Mouse (Mus musculus) midbrain, embryonic 14.5 days (tissue): ENCODE measurements at regions not wholly inside any gene's neighbourhood (a gene's known extent, or its start where the extent isn't known, plus 50 kb on each side); places are given as distances from the start of the nearest gene placed in this dataset.

ENCODE experiments used
- ATAC-seq: fragments of 200-750 bp; cut with Nextera tagmentation; 2 replicates; pipeline ENCODE4 v1.8.0; 2017; ENCODE audit warnings: moderate number of reproducible peaks, moderate library complexity; ENCODE audit not compliant: low FRiP score, low TSS enrichment
- DNase-seq: peaks from one replicate; pipeline ENCODE4 v3.0.0-alpha.2; 2015
- H3K27ac ChIP-seq: fragments of 300-500 bp; sonication (generic); replicated peaks from 2 replicates; pipeline ENCODE4 v1.5.1; 2014; ENCODE audit warnings: mild to moderate bottlenecking, low read depth, low read length, moderate library complexity
- H3K27me3 ChIP-seq: fragments of 300-500 bp; sonication (generic); 2 replicates; pipeline ENCODE4 v1.6.1; 2014; ENCODE audit warnings: low read length, control low read depth, mixed read lengths; ENCODE audit not compliant: control insufficient read depth, insufficient read depth
- H3K36me3 ChIP-seq: fragments of 300-500 bp; sonication (generic); 2 replicates; pipeline ENCODE4 v1.6.1; 2014; ENCODE audit warnings: low read length, control low read depth; ENCODE audit not compliant: control insufficient read depth, insufficient read depth
- H3K4me1 ChIP-seq: fragments of 300-500 bp; sonication (generic); 2 replicates; pipeline ENCODE4 v1.6.1; 2014; ENCODE audit warnings: mild to moderate bottlenecking, antibody characterized with exemption, low read length, control low read depth; ENCODE audit not compliant: control insufficient read depth, insufficient read depth
- H3K4me2 ChIP-seq: fragments of 300-500 bp; sonication (generic); 2 replicates; pipeline ENCODE4 v1.6.1; 2014; ENCODE audit warnings: mild to moderate bottlenecking, low read length, moderate library complexity
- H3K4me3 ChIP-seq: fragments of 300-500 bp; sonication (generic); replicated peaks from 2 replicates; pipeline ENCODE4 v1.5.1; 2014; ENCODE audit warnings: low read depth, low read length
- H3K9ac ChIP-seq: fragments of 300-500 bp; sonication (generic); replicated peaks from 2 replicates; pipeline ENCODE4 v1.6.1; 2014; ENCODE audit warnings: mild to moderate bottlenecking, low read length, moderate library complexity
- H3K9me3 ChIP-seq: fragments of 300-500 bp; sonication (generic); 2 replicates; pipeline ENCODE4 v1.6.1; 2016; ENCODE audit warnings: low read length, control low read depth, mixed read lengths; ENCODE audit not compliant: control insufficient read depth
- WGBS: fragments of 180-500 bp; shearing (Covaris S2); extraction: QIAGEN DNeasy Blood & Tissue Kit; methylation state at CpG from one replicate; pipeline ENCODE4 v1.1.7; 2014; 5-methylcytosine and 5-hydroxymethylcytosine counted together

DNA sequence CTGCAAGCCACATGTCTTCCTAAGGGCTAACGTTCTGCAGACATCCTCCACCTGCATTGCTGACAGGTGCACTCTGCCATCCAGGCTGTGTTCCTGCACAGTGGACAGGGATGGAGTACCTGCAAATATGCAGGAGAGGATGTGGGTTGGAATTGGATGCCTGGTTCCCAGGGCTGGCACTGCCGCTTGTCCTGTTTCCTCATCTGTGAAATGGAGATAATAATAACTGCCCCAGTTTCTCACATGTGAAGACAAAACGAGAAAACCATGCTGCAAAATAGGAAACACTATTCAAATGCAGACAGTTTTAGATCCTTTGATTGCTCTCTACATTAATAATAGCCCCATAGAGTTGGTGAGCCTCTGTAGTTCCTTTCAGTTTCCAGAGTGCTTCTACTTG, 229.4 kb upstream of the Hs3st4 start:
- ATAC-seq (no peak), DNase-seq (no peak)
- H3K4me1 ChIP-seq = no peaks in the 10 kb centered on the region
- H3K4me2 ChIP-seq = no peak overlapping the region
- no peak overlapping the region for H3K9ac ChIP-seq
- H3K9me3 ChIP-seq = no peaks in the 10 kb centered on the region
- no peaks in the 10 kb centered on the region for H3K36me3 ChIP-seq
- no peak overlapping the region for H3K4me3 ChIP-seq
- H3K27ac ChIP-seq = no peak overlapping the region
- no peaks in the 10 kb centered on the region for H3K27me3 ChIP-seq
- 85% methylated on average over 3 of the region's 3 CpGs for WGBS

DNA sequence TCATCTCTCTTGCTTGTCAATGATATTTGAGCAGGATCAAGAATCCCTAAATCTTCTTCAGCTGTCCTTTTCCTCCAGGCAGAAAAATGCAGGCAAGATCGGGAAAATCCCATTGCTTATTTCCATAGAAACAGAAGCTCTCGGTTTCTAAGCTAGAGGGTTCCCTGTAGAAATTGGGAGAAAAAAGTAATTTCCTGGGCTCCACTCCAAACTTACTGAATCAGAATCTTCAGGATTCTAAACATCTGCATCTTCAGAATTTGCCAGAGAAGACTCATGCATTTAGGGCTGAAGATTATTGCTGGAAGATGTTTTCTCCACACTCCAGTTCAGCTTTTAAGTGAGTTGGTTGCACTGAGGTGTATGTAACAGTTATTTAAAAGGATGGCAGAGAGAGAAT, 187.6 kb upstream of the Hs3st4 start:
- no peak overlapping the region for H3K27ac ChIP-seq
- 79% methylated on average over 2 of the region's 2 CpGs for WGBS
- DNase-seq = no peak
- no peak overlapping the region for H3K9ac ChIP-seq
- H3K4me2 ChIP-seq = no peak overlapping the region
- H3K36me3 ChIP-seq = no peaks in the 10 kb centered on the region
- H3K4me1 ChIP-seq = no peaks in the 10 kb centered on the region
- no peak for ATAC-seq
- no peaks in the 10 kb centered on the region for H3K9me3 ChIP-seq
- H3K4me3 ChIP-seq = no peak overlapping the region
- no peaks in the 10 kb centered on the region for H3K27me3 ChIP-seq

DNA sequence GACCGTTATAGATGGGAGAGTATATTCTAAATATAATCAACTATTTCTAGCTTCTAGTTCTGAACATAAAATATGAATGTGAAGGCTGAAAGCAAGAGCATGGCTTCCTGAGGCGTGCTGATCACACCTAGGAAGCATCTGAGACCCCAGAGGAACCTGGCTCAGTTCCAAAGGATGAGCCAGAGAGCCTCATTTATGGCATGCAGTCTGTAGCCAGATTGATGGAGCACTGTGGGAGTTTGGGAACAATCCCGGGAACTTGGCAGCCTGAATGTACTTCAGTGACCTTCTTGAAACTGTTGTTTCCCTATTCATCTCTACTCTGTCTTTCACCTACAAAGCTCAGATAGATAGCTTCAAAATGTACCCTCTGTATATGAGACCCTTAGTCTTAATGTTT, 186.6 kb upstream of the Hs3st4 start:
- WGBS = 76% methylated on average over 3 of the region's 3 CpGs
- no peaks in the 10 kb centered on the region for H3K36me3 ChIP-seq
- ATAC-seq = no peak
- no peak overlapping the region for H3K27ac ChIP-seq
- H3K4me2 ChIP-seq = no peak overlapping the region
- no peak for DNase-seq
- no peaks in the 10 kb centered on the region for H3K4me1 ChIP-seq
- H3K4me3 ChIP-seq = no peak overlapping the region
- H3K9ac ChIP-seq = no peak overlapping the region
- no peaks in the 10 kb centered on the region for H3K9me3 ChIP-seq
- H3K27me3 ChIP-seq = no peaks in the 10 kb centered on the region

DNA sequence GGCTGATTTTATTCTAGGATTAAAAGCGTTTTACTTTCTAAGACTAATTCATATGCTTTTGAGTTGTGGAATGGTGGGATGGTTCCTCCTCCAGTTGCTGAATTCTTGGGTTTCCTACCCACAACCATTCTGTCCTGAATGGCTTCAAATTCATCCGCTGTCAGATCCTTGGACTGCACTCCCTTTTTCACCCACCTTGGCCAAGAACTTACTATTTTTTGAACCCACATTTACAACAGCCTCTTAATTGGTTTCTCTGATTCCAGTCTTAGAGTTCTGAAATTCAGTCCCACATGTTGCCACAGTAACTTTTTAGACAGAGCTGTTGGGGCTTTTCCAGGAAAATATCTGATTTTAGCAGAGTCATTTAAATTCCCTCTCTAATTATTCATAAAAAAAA, 177.0 kb upstream of the Hs3st4 start:
- H3K9me3 ChIP-seq = no peaks in the 10 kb centered on the region
- no peaks in the 10 kb centered on the region for H3K27me3 ChIP-seq
- no peaks in the 10 kb centered on the region for H3K36me3 ChIP-seq
- H3K9ac ChIP-seq = no peak overlapping the region
- H3K4me1 ChIP-seq = no peaks in the 10 kb centered on the region
- 95% methylated on average over 2 of the region's 2 CpGs for WGBS
- no peak overlapping the region for H3K4me3 ChIP-seq
- ATAC-seq = no peak
- no peak overlapping the region for H3K27ac ChIP-seq
- no peak for DNase-seq
- H3K4me2 ChIP-seq = no peak overlapping the region

DNA sequence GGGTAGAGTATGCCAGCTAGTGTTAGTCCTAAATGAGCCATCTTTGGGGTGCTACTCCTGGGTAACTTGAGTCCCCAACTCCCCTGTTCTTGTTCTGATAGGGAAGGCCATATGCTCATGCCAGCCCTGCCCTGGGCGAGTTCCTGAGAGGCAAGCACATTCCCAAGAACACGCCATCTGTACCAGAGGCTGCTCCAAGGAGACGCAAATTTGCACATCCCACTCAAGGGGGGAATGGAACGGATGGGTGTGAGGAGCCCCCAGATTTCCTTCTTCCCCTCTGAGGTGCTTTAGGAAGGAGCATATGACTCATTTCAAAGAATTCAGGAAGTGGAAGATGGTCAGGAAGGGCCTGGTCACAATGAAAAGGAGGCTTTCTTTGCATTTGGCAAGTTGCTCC, 158.7 kb upstream of the Hs3st4 start:
- H3K9ac ChIP-seq = no peak overlapping the region
- no peak overlapping the region for H3K4me3 ChIP-seq
- H3K4me2 ChIP-seq = no peak overlapping the region
- no peak overlapping the region for H3K27ac ChIP-seq
- no peaks in the 10 kb centered on the region for H3K27me3 ChIP-seq
- no peaks in the 10 kb centered on the region for H3K4me1 ChIP-seq
- WGBS = 77% methylated on average over 4 of the region's 4 CpGs
- no peaks in the 10 kb centered on the region for H3K9me3 ChIP-seq
- DNase-seq (no peak), ATAC-seq (no peak)
- no peaks in the 10 kb centered on the region for H3K36me3 ChIP-seq

DNA sequence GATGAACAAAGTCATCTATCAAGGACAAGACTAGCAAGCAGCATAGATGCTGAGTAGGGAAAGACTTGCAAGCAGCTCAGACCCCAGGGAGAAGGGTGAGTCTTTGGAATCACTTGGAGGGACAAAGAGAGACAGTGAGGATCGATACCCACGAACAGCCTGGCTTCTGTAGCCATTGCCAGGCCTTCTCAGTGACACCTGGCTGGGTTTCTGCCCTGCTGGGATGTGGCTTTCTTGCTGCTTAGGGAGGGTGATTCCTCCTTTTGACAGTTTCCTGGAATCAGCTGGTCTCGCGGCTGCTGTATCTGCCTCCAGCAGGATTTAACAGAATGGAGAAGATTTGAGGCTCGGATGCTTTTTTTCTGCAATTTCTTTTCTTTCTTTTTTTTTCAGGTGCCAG, 156.3 kb upstream of the Hs3st4 start:
- no peak for DNase-seq

DNA sequence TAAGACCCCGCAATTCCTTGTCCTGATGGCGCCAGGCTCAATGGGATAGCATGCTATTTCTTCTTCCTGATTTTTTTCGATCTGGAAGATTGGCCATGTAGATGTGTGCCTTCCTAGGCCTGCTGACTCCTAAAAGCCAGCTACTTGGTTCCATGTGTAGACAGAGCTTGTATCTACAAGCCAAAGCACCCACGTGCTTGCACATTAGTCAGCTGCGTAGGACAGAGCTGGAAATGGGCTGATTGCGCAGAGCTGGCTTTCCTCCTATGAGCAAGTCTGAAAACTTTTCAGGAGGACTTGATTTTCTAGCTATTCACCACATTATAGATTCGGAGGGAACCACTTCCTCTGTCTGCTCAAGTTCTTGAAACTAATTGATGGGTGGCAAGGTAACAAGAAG, 140.1 kb upstream of the Hs3st4 start:
- ATAC-seq = no peak
- Histone ChIP-seq H3K4me1 (no peaks in the 10 kb centered on the region), H3K4me3 (no peak overlapping the region), H3K4me2 (no peak overlapping the region), H3K9ac (no peak overlapping the region), H3K27ac (no peak overlapping the region), H3K27me3 (no peaks in the 10 kb centered on the region), H3K9me3 (no peaks in the 10 kb centered on the region), H3K36me3 (no peaks in the 10 kb centered on the region)
- DNase-seq = no peak
- WGBS = 91% methylated on average over 7 of the region's 7 CpGs

More for the DNA sequence above, 156.3 kb upstream of the Hs3st4 start:
- Histone ChIP-seq H3K36me3 (no peaks in the 10 kb centered on the region), H3K9me3 (no peaks in the 10 kb centered on the region), H3K4me2 (no peak overlapping the region), H3K27ac (no peak overlapping the region), H3K9ac (no peak overlapping the region), H3K27me3 (no peaks in the 10 kb centered on the region), H3K4me1 (no peaks in the 10 kb centered on the region), H3K4me3 (no peak overlapping the region)
- WGBS = 77% methylated on average over 5 of the region's 5 CpGs
- no peak for ATAC-seq

DNA sequence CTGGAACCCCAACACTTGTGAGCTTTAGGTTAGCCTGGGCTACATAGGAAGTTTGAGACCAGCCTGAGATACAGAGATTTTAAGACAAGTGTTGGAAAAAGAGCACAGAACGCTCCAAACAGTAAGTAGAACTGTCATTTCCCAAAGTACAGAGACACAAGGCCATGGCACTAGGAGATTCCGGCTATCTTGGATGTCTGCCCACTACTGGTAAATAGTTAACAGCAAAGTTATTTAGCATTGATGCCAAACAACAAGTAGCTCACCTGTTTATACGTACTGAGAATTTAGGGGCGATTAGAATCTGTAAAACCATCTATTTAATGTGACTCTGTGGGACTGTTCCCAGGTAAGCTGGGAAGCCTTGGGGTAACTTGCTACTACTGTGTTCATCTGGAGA, 135.6 kb upstream of the Hs3st4 start:
- no peaks in the 10 kb centered on the region for H3K27me3 ChIP-seq
- H3K9me3 ChIP-seq = no peaks in the 10 kb centered on the region
- H3K4me2 ChIP-seq = no peak overlapping the region
- H3K36me3 ChIP-seq = no peaks in the 10 kb centered on the region
- H3K9ac ChIP-seq = no peak overlapping the region
- no peak overlapping the region for H3K4me3 ChIP-seq
- H3K4me1 ChIP-seq = no peaks in the 10 kb centered on the region
- H3K27ac ChIP-seq = no peak overlapping the region
- 91% methylated on average over 4 of the region's 4 CpGs for whole genome bisulfite sequencing
- DNase-seq = no peak
- no peak for ATAC-seq

DNA sequence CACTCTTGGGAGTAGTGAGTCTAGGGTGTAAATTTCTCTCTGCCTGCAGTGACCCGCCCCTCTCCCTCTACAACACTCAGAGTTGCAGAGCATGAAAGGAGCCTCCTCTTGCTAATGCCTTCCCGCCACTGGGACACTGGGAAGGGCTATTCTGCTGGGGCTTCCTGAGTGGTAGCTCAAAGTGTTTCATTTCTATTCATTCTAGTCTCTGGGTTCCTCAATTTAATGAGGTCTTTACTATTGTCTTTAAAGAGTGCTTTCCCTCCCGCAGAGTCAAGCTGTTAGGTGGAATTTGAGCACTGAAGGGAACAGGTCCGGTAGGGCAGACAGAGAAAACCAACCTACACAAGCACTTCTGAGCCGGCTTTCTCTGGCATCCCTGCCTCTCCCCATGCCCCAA, 134.0 kb upstream of the Hs3st4 start:
- Histone ChIP-seq H3K4me3 (no peak overlapping the region), H3K4me2 (no peak overlapping the region), H3K36me3 (no peaks in the 10 kb centered on the region), H3K9ac (no peak overlapping the region), H3K9me3 (no peaks in the 10 kb centered on the region), H3K27ac (no peak overlapping the region), H3K27me3 (no peaks in the 10 kb centered on the region), H3K4me1 (no peaks in the 10 kb centered on the region)
- no peak for ATAC-seq
- no peak for DNase-seq
- WGBS = 21% methylated on average over 5 of the region's 5 CpGs
